Comparison of ENCODE assay signal across 10 mouse cellular contexts in the genomic region with DNA sequence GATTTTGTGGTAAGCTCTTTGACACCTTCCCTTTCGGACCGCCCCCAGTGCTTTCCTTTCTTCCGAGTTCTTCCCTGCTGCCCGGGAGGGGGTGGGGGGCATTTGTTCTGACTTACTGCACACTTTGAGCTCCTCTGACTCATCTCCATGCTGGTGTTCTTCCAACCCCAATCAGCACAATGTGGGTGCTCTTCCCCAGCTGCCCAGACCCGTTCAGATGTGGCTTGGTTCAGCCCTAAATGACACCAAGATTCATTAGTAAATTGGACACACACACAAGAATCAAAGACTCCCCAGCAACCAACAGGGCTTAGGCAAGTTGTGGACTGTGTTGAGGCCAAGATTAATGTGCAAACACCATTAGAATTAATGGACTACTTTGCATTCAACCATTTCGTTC. TPM values are rescaled to one million over a fixed set of nuclear protein-coding genes. Genes with fewer than 3 reads are reported as not detected.
A peak's percentile ranks its signal among the peaks of the same experiment; 100 is the strongest.
DNase-seq lines count a peak whose midpoint lies in the region; ATAC-seq lines count a peak whose summit lies in the region.
"Had no signal": no experiment of that assay in that cellular context is flagged by ENCODE, and none has a peak within 500 bp of the region (broad histone marks: within the 10 kb centered on the region; RNA-seq: fewer than 3 reads in every experiment).

No protein-coding gene starts in this region.

- WGBS in midbrain, embryonic 13.5 days, result 20% methylated on average over 6 of the region's 6 CpGs

- H3K27me3 ChIP-seq in midbrain, embryonic 13.5 days, result no peaks in the 10 kb centered on the region

- DNase-seq in adrenal gland, postnatal 36 days, result peak; percentile 8 to 56
- no peak for DNase-seq in adrenal gland, postnatal 25 days
- DNase-seq in retina, postnatal 1 day, result peak; percentile 50
- DNase-seq in retina, embryonic 14.5 days (ENCODE audit: low spot score), result no peak
- no peak for DNase-seq in urinary bladder, adult 2 months (ENCODE audit: low spot score)
- DNase-seq in heart, postnatal 14 days, result no peak
- DNase-seq in lung, postnatal 36 days, result no peak
- DNase-seq: liver, postnatal 0 days had no signal

- H3K36me3 ChIP-seq in midbrain, embryonic 13.5 days, result no peaks in the 10 kb centered on the region

- peaks cover 19% of the 10 kb centered on the region for H3K4me1 ChIP-seq in midbrain, embryonic 13.5 days (replicated peaks)

- H3K4me2 ChIP-seq in midbrain, embryonic 13.5 days (replicated peaks), result no peak overlapping the region

- intact Hi-C loops in heart, postnatal 14 days (cut with DNase I), result no loop called here

- H3K9ac ChIP-seq in midbrain, embryonic 13.5 days (replicated peaks), result no peak overlapping the region
- H3K9ac ChIP-seq: liver, postnatal 0 days had no signal

- H3K9me3 ChIP-seq in midbrain, embryonic 13.5 days, result no peaks in the 10 kb centered on the region

- no peak overlapping the region for H3K27ac ChIP-seq in midbrain, embryonic 13.5 days
- H3K27ac ChIP-seq: kidney, postnatal 0 days had no signal

- peak; percentile 56; the same call in 1 of the 2 replicates for ATAC-seq in midbrain, embryonic 13.5 days
- ATAC-seq: liver, postnatal 0 days had no signal

- no peak overlapping the region for H3K4me3 ChIP-seq in midbrain, embryonic 13.5 days (replicated peaks)

RNA-seq across cellular contexts. Expression of a gene that starts 30.5 kb away (rescaled TPM):
- total RNA-seq in adrenal gland, postnatal 36 days (2021), result 10 to 100 TPM; 36.6 to 36.8 TPM
- total RNA-seq in adrenal gland, postnatal 25 days (2021), result 48.0 and 52.2 TPM in 2 replicates
- 9.1 and 9.2 TPM in 2 replicates for polyA plus RNA-seq in midbrain, embryonic 13.5 days (2015; fragmentation: Nextera tagmentation; extraction: Ambion mirVana)
- polyA plus RNA-seq in urinary bladder, adult 2 months (2012; rRNA removed), result 19.9 TPM in 2 replicates
- 10 to 100 TPM; 32.1 to 33.6 TPM for total RNA-seq in heart, postnatal 14 days (2021)

Comparison
In these comparisons a context has a peak if more than half of its experiments do, and no peak if none do; other contexts are left out.
1. DNase-seq: peak in adrenal gland, postnatal 36 days (2 of 2) and retina, postnatal 1 day (single experiment); none in adrenal gland, postnatal 25 days (single experiment), retina, embryonic 14.5 days (single experiment), urinary bladder, adult 2 months (single experiment), heart, postnatal 14 days (0 of 2) and lung, postnatal 36 days (single experiment).